Mouse (Mus musculus): ENCODE measurements around the gene Glud1.

- no peak for TF ChIP-seq CTCF (IDR thresholded peaks at IDR 0.05; ENCODE audit: borderline replicate concordance, insufficient read depth, low read depth, low read length)
- TF ChIP-seq POLR2A (IDR thresholded peaks at IDR 0.05; ENCODE audit: borderline replicate concordance, insufficient read depth, low read length), result no peak
Measured at GRCm38 (mm10) chr14:34343078-34343477, 32.6 kb downstream of the Glud1 start.
